Mouse (Mus musculus) erythroblast, adult 5-6 weeks (primary cell): ENCODE measurements around the gene Xrcc6. TPM values are rescaled to one million over a fixed set of nuclear protein-coding genes. Genes with fewer than 3 reads are reported as not detected.

ENCODE experiments used
- ATAC-seq: replicated peaks from 2 replicates; pipeline ENCODE4 v1.8.0; 2016; ENCODE audit warnings: moderate number of reproducible peaks, mild to moderate bottlenecking, moderate TSS enrichment, inconsistent platforms; ENCODE audit not compliant: poor library complexity, low FRiP score, severe bottlenecking
- total RNA-seq, 2 experiments: library from RNA; stranded (forward) in 1 of 2; stranded (reverse) in 1 of 2; fragments of 150-400 nt in 1 of 2; fragments of 200-764, 138-1000 nt in 1 of 2; gene quantifications; 2 replicates each; pipeline versions ENCODE4 v1.2.3 to v1.2.4; 2015 to 2017; ENCODE audit warnings: low replicate concordance in 2 of 2

The Xrcc6 gene
- total RNA-seq, 2 experiments from 2014 or later: 41.7 to 52.2 TPM

DNA sequence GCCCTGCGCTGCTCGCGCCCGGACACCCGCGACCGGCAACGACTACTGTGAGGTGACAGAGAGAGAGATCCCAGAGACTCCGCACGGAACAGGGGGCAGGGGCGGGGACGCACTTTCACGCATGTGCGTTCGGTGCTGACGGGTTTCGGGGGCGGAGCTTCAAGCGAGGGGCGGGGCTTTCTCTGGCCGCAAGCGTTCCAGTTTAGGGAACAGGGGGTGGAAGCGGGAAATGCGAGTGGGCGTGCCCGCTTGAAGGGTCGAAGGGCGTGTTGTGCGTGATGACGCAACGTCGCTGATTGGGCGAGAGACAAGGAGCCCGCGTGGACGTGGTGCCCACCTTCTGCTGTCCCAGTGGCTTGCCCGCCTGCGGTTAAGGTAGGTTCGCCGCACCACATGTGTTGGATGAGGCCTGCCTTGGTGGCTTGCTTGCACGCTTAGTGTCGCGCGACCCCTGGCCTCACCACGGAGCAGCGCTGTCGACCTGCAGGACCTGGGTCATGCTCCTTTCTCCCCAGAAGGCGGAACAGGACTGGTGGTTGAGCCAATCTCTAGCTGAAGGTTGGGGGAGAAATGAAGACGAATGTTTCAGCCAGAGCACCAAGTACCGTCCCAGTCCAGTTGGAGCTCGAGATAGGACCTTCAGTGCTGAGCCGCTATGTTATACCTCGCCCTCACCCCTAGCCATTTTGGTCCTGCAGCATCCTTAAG lies 28.6 kb downstream of the Xrcc6 start:
- peak; percentile 90 for ATAC-seq

DNA sequence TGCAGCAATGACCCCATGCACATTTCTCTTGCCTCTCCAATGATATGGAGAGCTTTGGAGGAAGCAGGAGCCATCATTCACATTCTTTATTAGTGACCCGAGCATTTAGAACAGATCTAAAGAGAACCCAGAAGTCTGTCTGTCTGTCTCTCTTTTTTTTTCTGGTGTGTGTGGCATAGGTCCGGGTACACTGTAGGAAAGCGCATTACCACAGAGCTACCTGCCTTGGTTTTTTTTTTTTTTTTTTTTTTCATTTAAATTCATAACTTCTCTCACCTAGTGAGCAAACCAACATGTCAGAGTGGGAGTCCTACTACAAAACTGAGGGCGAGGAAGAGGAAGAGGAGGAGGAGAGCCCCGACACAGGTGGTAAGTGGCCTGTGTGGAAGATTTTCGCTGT lies 29.2 kb downstream of the Xrcc6 start:
- no peak for ATAC-seq

- ATAC-seq: no peak
These were observed 29.8 kb downstream of the Xrcc6 start for GRCm38 (mm10) chr15:82017461-82017860.

GRCm38 (mm10) chr15:82019288-82019687 lies 31.7 kb downstream of the Xrcc6 start:
- no peak for ATAC-seq

- ATAC-seq: no peak
These were observed 35.0 kb downstream of the Xrcc6 start for GRCm38 (mm10) chr15:82022535-82023088.

GRCm38 (mm10) chr15:82023965-82024635 lies 36.5 kb downstream of the Xrcc6 start:
- ATAC-seq: no peak

GRCm38 (mm10) chr15:82027276-82027675 lies 39.6 kb downstream of the Xrcc6 start:
- ATAC-seq: no peak

GRCm38 (mm10) chr15:82027726-82028125 lies 40.1 kb downstream of the Xrcc6 start:
- no peak for ATAC-seq

- no peak for ATAC-seq
These were observed 44.8 kb downstream of the Xrcc6 start for GRCm38 (mm10) chr15:82032386-82032785.

DNA sequence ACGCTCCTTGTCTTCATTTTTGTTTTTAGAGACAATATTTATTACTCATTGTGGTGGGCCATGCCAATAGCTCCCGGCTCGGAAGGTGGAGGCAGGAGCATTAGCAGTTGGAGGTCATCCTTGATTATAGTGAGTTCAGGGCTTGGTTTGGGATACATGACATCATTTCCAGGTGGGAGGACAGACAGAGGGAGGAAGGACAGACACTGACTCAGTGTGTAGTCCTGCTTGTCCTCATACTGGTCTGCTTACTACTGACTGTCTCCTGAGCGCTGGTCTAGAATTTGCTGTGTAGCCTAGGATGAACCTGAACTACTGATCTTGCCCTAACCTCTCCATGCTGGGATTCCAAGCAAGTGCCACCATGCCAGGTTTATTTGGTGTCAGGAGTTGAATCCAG lies 46.1 kb downstream of the Xrcc6 start, which contains the start of gene Desi1:
Gene Desi1 (minus strand): TSS at position 101 of the 400 bp plus-strand sequence.
- ATAC-seq: no peak

DNA sequence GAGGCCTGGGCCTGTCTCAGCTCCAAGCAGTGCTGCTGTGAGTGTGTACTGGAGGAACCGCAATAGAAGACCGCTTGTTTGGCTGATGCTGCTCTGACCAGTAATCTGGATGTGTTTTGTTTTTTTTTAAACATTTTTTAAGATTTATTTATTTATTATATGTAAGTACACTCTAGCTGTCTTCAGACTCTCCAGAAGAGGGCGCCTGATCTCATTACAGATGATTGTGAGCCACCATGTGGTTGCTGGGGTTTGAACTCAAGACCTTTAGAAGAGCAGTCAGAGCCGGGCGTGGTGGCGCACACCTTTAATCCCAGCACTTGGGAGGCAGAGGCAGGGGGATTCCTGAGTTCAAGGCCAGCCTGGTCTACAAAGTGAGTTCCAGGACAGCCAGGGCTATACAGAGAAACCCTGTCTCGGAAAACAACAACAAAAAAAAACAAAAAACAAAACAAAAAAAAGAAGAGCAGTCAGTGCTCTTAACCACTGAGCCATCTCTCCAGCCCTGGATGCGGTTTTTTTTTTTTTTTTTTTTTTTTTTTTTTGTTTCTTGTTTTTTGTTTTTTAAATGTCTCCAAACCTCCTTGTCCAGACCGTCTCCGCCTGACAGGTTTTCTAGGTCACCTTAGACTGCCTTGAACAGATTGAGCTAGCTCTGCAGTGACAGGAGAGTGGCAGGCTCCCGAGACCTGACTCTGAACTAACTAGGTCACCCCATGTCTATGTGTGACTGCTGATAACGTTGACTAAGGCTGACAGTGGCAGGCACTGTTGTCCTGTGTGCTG lies 48.5 kb downstream of the Xrcc6 start:
- no peak for ATAC-seq

DNA sequence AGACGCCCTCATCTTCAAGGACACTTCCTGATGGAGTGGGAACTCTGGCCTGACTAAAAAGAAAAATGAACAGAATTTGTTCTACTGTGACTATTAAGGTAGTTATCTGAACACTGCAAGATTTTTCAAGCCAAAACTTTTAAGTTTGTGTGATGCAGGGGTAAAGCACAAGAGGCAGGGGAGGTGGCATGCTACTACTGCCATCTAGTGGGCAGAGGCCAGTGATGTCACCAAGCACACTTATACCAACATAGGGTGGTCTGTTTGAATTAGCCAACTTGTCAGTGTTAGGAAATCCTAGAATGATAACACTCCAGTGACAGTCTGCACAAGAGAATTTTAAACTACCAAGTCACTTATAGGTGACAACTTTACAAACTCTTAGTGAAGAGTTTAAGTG lies 53.0 kb downstream of the Xrcc6 start:
- peak; percentile 87 for ATAC-seq

DNA sequence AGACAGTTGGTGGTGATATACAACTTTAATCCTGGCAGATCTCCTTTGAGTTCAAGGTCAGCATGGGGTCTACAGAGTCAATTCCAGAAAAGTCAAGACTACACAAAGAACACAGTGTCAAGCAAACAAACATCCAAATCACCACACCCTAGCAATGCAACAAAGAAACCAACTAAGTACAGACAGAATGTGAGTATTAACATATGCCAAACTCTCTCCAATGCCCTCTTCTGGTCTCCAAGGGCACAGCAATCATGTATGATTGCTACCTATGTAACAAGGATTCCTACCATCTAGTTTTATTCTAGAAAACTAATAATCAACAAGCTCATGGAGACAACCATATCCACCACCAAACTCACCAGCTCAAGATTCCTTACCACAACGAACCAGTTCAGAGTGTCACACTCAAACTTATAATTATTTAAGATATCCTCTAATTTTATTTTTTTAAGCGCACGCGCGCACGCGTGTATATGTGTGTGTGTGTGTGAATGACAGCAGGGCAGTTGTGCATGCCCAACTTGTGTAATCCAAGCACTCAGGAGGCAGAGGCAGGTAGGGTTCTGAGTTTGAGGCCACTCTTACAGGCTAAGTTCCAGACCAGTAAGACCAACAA lies 56.6 kb downstream of the Xrcc6 start:
- ATAC-seq: no peak

GRCm38 (mm10) chr15:82046246-82046891 lies 58.7 kb downstream of the Xrcc6 start:
- peak; percentile 53 for ATAC-seq

DNA sequence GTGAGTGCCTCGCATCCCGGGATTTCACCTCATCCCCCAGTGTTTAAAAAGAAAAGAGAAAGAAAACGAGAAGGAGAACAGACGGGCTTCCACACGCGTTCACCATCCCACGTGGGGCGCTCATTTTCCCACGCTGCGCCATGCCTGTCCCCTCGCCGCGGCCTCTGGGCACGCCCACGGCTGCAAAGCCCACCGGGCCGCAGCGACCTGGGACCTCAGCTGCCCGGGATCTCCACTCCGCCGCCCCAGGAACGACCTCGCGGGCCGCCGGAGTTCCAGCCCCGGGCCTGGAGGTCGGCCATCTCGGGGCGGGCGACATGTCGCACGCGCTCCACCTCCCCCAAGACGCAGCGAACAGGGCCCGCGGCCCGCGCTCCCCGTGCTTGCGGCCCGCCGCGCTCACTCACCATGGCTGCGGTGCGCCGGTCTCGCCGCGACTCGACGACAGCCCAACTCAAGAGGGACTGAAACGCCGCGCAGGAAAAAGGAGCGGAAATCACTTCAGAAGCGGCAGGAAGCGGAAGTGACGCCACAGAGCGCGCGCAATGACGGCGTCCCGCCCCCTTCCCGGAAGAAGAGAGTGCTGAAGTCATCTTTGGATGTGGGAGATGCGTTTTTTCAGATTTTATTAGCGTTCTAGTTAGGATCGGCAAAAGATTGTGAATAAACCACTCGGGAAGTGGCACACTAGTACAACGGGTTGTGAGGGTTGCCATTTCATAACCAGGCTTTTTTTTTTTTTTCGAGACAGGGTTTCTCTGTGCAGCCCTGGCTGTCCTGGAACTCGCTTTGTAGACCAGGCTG lies 59.6 kb downstream of the Xrcc6 start, which contains the start of gene Snu13:
Gene Snu13 (minus strand): TSS at position 519 of the 804 bp plus-strand sequence.
- ATAC-seq: peak; percentile 95

- ATAC-seq: no peak
These were observed 64.9 kb downstream of the Xrcc6 start for GRCm38 (mm10) chr15:82052544-82052943.

GRCm38 (mm10) chr15:82058719-82059201 lies 71.1 kb downstream of the Xrcc6 start, which contains the start of gene 4930407I10Rik:
4930407I10Rik (plus strand) TSS chr15:82059151.
- ATAC-seq: no peak

DNA sequence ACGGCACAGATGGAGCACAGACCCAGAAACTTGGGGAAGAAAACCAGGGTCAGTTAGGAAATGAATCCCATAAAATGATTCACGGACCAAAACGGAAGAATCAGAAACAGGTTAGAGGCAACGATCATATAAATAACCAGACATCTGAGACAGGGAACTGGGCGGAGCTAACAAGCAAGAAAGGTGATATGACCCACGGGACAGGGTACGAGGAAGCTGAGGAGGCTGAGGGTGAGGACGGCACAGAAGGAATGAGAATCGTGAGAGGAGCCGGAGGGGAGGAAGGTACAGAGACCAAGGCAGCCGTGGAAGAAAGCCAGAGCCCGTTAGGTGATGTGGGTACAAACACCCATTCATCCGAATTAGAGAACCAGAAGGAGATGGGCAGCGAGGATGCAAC lies 76.3 kb downstream of the Xrcc6 start:
- no peak for ATAC-seq
